Mouse (Mus musculus) left cerebral cortex, adult 8-10 months (tissue): ENCODE measurements at regions not wholly inside any gene's neighbourhood (a gene's known extent, or its start where the extent isn't known, plus 50 kb on each side); places are given as distances from the start of the nearest gene placed in this dataset.

Experiments
- DNase-seq, 2 experiments: peaks; one replicate each; pipeline ENCODE4 v3.0.0; 2022; ENCODE audit warnings: low spot score in 2 of 2

DNA sequence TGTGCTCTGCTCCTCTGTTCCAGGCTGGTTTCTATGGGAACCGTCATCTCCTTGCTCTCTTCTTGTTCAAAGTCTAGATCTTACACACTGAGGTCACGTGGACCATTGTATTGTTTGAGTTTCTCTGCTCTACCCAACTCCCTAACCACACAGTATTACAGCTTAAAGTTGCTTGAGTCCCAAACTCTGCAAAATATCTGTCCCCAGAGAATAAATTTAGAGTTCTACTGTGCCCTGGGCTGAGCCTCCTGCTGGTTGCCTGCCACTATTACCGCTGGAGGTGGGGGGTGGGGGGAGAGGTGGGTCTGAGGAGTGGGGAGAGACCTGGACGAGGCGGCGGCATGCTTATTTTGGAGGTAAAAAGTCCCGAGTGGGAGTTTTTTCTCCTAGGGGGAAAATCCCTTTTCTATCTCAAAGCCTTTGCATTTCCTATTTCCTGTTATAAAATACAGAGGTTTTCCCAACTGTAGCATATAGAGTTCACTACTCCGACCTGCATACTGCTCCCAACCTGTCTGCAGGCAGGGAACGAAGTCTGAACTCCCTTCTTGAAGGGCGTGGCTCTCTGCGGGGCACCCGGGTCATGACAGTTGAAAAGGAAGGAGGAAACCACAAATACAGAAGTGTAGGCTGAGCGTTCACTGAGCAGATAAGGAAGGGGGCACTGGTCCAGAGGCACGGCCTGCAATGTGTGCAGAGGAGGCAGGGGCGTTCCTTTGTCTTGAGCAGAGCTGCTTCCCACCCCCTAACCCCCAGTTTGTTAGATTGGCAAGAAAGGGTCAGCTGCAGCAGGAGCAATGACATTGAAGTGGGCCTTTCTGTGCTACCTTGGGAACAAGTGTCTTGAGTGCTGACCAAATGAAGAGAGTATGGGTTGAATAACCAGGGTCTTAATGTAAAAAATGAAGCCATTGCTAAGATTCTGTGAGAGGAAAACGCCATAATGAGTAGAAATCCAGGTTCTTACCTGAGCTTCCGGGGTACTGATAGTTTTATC is 188.7 kb downstream of the Akap7 start:
- no peak for DNase-seq

DNA sequence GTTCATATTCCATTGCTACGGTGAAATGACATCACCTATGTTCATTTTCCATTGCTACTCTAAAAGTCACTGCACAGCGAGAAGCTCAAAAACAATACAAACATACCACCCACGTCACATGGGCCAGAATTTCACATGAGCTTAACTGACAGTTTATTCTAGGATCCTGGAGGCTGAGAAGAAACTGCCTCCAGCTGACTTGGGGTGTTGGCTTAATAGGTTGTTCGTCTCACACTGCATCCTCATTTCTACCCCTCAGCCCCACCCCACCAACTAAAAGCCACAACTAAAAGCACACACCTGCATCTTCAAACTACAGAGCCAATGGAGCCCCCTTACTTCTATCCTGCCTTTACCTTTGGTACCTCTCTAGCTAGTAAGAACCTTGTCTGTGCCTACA is 187.0 kb upstream of the Arg1 start:
- no peak for DNase-seq

DNA sequence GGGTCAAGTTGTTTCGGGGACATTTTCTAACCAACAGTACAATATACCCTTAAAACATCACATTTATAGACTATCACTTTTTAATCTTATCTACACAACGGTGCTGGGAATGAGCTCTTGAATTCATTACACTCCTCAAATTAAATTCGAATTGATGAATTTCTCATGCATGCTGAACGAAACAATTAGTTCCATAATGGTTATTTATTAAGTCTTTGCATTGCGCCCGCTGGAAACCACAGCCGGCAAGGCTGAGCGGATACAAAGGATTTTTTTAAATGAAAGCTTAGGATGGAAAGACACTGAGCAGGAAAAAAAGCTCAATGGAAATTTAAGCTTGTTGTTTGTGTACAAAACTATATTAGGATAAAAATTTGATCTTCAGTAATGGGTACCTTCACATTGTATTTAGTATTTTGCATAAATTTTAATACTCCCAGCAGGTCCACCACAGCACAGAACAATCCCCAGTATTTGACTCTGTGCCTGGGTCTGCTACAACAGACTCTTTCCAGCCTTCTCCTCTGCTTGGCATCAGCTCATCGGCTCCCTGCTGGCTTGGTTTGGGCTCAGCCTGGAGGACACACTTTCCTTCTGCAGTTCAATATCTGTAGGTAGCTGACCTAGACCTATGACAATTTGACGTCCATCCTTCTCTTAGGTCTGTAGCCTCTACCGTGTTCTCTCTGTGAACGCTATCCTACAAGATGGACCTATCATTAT is 185.3 kb upstream of the Arg1 start:
- DNase-seq, result no peak

DNA sequence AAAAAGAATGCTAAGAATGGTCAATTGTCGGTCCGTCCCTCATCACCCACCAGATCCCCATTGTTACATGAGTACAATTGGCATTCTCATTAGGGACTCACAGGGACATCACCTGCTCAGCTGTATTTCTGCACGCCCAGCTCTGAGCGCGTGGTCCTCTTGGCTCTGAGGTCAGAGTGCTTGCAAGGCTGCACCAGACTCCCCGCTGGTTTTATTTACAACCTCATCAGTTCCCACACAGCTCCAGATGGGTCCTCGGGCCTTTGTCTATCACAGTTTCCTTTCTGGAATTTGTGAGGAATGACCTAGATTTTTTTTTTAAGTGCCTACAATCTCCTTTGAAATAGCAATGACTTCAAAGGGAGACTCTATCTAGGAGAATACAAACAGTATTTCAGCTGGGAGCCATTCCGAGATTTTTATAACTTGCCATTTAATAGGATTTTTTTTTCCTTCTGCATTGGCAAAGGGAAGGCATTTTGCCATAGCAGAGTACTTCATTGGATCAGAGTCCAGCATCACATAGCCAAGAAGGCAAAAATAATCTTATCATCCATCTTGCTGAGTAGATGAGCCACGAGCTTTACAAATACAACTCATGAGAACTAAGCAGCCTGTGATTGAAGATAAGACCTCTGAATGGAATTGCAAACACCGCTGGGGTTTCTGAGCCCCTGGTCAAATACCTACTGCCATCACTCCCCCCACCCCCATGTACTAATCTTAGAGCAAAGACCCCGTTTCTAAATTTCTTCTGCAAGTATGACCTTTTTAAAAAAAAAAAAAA is 184.5 kb upstream of the Arg1 start:
- DNase-seq, result peak in 1 of 2 experiments; percentile 25

DNA sequence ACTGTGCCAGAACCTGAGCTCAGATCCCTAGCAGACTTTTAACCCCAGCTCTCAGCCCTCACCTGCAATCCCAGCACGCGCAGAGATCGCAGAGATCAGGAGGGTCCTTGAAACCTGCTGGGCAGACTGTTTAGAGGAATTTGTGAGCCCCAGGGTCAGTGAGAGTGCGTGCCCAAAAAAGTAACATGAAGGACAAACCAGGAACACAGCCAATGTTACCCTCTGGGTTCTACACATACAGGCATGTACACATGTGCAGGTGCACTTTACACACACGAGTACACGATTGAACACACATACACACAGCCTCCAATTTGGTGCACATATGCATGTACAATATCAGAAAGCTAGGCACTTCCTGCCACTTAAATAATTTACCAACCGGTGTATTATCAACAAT is 183.9 kb upstream of the Arg1 start:
- no peak for DNase-seq

DNA sequence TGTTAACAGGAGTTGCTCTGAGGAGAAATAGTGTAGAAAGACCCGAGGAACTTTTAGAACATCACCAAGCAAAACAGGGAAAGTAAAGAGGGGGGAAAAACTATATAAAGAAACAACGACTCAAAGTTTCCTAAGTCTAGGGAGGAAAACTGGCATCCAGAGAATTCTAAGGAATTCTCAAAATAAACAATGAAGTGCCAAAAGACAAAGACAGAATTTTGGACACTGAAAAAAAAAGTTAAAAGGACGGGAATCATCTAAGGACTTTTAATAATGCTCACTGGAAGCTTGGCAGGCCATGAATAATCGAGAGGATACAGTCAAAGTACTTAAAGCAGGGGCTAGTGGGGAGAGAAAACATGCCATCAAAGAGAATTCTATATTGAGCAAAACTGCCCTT is 170.8 kb upstream of the Arg1 start:
- DNase-seq, result no peak

DNA sequence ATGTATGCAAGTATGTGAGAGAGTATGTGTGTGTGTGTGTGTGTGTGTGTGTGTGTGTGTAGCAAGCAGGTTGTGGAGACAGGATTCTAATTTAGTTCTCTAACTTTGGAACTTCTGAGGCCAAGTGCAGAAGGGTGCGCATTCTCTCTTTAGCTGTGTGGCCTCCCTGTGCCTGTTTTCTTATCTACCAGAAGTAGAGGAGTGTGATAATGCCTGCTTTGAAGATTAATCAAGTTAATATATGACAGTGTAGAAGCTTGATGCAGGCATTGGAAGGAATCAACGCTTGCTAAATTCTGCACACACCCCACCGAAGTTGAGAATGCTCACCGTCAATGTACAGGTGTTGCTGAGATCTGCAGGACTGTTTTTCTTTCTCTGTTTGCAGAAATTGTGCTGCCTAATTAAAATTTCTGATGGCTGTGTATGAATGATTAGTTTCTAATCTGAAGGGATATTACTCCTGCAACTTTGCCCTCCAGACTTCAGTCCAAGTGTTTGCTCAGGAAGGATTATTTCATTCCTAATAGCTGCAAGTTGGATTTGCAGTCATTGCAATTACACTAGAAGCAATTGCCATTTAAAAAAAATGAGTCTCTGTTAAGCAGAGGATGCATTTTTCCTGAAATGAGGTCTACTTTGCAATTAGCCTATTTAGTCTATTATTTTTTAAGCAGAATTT is 162.6 kb upstream of the Arg1 start:
- no peak for DNase-seq

DNA sequence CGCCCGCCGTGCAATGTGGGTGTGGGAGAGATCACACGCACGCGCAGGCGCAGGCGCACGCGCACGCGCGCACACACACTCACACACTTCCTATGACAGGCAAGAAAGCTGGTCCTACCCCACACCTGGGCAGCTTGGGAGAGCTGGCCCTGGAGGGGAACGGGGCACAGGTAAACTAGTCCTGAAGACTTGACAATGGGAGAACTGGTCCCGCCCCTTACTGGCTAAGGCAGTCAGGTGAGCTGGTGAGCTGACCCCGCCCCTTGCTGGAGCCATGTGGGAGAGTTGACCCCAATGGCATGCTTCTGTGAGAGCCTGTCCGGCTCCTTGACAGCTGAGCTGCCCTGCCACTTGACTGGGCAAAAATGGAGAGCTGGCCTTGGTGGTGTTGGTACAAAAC is 159.5 kb upstream of the Arg1 start:
- DNase-seq, result no peak

DNA sequence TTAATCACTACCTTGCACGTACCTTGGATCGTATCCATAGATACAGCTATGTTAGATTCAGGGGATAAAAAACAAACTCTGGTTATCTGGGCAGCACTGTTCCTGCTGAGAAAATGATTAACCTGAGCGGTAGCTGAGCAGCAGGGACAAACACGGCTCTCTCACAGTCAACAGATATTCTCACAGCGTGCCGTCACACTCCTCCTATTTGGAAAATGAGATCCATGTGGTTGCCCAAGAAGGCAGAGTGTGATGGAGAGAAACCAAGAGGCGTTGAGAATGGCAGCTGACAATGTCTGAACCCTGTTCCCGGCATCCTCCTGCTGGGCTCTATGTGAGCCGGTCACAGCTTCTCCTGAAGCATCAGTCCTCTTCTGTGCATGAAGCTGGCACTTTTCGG is 155.6 kb upstream of the Arg1 start:
- no peak for DNase-seq

DNA sequence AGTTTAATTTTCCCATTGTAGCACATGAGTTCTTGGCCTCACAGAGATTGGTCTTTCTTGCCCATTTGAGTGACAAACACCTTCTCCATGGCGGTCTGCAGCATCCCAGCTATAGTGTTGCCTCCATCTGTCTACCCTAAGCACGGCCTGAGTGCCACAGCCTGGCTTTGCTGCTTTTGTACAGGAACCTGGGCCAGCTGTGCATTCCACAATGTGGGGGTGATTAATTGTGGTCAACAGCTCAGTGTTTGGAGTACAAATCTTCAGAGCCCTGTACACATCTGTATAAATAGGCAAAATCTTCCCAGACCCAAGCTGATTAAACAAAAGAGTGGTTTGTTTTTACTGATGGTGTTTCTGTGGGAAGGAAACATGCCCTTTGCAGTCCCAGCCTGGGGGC is 145.3 kb upstream of the Arg1 start:
- no peak for DNase-seq

DNA sequence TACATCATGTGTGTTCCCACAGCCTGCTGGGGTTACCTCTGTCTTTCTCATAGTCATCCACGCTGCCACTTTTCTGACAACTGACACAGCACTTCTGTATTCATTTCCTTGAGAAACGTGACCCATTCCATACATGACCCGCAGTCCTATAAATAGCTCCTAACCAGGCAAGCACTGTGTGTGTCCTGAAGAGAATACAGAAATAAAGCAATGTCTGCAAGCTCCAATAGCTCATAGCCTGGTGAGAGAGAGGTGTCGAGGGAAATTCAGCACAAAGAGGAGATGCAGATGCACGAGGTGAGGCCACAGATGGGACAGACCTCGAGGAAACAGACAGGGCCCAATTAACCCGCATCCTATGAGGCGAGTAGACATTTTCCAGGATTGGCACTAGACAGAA is 141.0 kb upstream of the Arg1 start:
- DNase-seq, result no peak

DNA sequence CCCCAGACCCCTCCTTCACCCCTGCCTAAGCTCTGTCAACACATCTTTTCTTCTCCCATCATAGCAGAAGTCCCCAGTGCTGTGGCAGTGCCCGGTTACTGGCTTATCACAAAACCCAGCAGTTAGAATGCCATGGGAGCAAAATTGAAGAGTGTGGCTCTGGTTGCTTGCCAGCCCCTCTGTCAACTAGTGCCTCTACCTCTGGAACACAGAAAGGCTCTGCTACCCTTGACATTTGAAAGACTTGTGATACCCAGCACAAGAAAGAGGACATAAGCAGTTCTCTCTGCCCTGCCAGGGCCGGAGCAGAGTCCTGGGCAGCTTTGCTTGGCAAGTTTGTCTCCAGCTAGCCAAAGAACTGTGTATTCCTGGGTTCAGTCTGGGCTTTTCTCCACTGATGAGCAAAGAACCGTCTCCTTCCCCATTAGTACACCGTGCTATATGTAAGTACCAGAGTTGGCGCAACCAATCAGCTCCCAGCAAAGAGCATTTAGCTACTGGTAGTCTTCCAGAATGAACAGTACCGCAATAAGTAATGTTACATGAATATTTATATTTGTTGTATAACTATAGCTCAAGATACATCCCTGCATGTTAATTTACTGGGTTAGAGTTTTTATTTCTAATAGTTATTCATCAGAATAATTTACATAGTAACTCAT is 137.5 kb upstream of the Arg1 start:
- DNase-seq, result no peak

DNA sequence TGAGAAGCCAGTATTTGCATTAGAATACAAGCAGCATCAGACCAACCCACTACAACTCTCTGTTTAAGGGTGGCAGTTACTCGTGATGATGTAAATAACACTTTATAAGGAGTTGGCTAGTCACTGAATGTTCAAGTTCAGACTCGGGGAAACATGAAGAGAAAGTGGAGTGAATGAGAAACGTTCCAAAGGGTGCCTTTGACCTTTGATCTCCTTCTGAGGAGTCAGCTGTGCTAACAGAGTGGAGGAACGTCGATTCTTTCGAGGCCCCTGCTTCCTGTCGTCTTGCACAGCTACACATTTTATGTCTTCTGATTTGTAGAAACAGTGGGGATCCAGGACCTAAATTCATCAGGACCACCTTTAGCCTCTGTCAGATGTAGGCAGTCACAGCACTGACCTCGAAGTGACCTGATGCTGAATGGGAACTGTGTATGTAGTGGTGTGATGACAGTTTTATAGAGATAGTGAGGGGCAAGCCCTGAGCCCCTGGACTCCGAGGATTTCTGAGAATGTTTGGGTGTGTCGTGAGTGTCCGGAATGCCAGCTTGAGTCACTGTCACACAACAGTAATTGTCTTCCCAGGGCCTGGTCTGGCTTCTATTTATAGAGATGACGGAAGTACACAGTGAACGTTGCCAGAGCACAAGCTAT is 134.2 kb upstream of the Arg1 start:
- no peak for DNase-seq

DNA sequence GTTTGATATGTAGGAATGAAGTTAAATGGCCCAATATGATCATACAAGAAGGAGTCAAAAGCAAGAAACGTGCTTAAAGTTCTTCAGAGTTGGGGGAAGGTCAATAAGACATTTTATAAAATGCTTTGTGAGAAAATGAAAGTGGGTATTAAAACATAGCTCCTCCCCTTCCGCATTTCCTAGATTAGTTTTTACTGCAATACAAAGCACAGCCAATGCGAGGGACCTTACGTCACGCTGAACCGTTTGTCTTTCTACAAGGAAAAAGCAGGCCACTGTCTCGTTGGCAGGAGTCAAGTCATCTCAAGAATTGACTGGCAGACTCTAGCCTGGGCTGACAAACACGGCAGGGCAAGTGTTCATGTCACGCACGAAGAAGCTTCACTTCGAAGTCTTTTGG is 131.4 kb upstream of the Arg1 start:
- DNase-seq, result no peak

DNA sequence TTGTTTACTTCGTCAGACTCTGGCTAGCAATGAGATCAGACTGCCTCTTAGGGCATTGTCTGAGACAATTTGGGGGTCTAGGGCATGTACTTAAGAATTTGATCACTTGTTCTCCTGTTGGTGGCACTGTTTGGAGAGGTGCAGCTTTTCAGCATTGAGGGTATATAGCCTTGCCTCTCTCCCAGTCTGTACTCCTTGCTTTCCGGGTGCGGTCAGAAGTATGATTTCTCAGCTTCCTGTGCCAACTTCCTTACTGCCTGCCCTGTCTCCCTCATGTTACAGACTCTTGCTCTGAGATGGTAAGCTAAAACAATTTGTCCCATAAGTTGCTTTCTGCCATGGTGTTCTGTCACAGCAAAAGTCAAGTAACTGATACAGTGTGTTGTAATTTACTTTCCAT is 124.7 kb upstream of the Arg1 start:
- no peak for DNase-seq

DNA sequence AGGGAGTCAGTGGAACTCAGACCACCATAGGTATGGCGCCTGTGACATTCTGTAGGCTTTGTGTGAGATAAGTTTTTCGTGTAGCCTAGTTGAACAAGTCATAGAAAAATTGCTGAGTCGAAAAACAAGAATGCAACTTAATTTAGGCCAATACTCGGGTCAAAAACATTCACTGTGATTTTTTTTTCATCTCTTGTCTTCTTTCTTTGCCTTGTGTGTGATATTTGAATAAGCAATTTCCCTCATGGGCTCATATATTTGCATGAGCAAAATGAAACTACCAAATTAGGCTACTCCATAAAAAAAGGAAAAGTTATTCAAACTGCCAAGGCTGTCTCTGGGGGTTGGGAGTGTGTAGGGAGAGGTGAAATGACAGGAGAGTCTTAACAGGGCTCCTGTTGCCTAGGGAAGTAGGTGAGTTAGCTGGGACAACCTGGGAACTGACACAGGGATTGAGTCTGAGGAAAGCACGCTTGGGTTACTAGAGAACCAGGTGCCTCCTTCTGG is 124.1 kb upstream of the Arg1 start:
- no peak for DNase-seq

DNA sequence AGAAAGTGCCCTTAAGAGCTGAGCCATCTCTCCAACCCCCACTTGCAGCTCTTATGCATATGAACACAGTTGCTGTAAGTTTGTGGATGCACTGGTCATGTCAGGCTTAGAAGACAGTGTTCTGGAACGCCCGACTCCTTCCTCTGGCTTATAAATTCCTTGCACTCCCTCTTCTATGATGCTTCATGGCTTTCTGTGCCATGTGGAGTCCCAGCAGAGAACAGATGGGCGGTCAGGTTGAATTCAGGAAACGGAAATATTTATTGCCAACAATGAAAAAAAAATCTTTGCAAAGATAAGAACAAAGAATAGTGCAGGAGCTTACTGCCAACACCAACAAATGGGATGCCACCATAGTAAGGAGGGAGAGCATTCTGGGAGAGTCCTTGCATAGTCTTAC is 113.9 kb upstream of the Arg1 start:
- DNase-seq, result no peak

DNA sequence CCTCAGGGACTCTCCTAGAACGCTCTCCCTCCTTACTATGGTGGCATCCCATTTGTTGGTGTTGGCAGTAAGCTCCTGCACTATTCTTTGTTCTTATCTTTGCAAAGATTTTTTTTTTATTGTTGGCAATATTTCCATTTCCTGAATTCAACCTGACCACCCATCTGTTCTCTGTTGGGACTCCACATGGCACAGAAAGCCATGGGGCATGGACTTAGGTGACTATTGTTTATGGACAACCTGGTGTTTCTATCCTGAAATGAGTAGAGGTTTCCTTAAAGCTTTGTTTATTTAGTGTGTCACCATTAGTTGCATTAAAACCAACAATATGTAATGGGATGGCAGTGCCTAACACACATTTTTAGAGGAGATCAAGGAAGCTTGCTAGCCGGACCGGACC is 112.6 kb upstream of the Arg1 start:
- DNase-seq, result no peak

DNA sequence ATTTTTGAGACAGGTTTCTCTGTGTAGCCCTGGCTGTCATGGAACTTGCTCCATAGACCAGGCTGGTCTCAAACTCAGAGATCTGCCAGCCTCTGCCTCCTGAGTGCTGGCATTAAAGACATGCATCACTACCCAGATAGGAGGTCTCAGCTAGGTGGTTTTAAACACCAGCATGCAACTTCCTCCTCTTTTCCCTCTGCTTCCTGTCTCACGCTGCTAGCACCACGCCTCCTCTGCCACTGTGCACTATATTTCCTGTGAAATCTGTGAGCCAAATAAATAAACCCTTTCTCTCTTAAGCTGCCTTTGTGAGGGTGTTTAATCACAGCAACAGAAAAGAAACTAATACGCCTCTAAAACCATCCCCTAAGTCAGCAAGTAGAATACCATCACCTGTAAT is 109.6 kb upstream of the Arg1 start:
- DNase-seq, result no peak

DNA sequence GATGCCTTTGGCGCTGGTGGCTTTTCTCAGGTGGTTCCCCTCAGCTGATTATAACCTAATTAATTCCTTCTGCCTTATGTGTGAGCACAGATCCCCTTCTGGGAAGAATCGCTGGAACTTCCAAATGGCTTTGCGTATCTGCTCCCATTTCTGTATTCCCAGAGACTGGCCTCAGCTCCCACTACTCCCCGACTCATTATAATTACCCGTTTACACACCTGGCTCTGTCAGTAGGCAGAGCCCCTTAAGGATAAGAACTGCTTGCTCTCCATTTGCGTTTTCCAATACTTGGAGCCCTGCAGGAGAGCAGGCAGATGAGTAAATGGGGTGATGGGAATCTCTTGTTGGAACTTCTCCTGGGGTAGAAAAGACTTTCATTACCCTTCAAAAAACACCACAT is 108.1 kb upstream of the Arg1 start:
- DNase-seq, result no peak
